12 mouse cellular contexts compared by ENCODE assay signal in the genomic region with DNA sequence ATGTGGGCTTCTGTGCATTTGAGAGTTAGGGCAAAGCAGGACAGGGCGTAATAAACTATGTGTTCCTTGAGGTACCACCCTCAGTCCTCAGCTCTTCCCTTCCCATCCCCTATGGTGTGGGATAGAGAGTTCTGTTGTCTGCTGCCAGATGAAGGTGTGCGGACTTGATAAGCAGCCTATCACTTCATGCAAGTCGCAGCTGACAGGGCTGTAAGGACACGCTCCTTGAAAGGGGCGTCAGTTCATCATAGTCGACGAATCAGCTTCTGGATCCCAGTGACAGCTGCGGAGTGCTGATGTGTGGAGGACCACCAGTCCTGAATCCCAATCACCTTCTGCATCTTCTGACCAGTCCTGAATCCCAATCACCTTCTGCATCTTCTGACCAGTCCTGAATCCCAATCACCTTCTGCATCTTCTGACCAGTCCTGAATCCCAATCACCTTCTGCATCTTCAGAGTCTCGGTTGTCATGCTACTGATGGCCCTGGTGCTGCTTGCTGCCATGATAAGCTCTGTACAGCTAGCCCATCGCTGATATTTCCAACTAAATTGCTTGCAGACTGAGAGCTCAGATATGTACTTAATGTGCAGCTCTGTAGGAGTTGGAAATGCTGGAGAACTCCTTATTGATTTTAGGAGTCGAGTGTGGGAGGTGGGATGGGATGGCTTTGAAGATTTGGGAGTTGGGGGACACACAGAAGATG. TPM values are rescaled to one million over a fixed set of nuclear protein-coding genes. Genes with fewer than 3 reads are reported as not detected.
DNase-seq lines count a peak whose midpoint lies in the region; ATAC-seq and TF ChIP-seq lines count a peak whose summit lies in the region.
"Had no signal": no experiment of that assay in that cellular context is flagged by ENCODE, and none has a peak within 500 bp of the region (broad histone marks: within the 10 kb centered on the region; RNA-seq: fewer than 3 reads in every experiment).

No protein-coding gene starts in this region.

- H3K4me3 ChIP-seq in kidney, embryonic 16.5 days (ENCODE audit: low read length), result no peak overlapping the region
- no peak overlapping the region for H3K4me3 ChIP-seq in liver, postnatal 0 days (ENCODE audit: low read depth, low read length)
- H3K4me3 ChIP-seq: layer of hippocampus, adult 2 months; neural tube, embryonic 12.5 days had no signal

- H3K27ac ChIP-seq in kidney, embryonic 16.5 days (ENCODE audit: low read length), result no peak overlapping the region
- peak overlapping the region; percentile 70 for H3K27ac ChIP-seq in liver, postnatal 0 days (ENCODE audit: low read depth)
- H3K27ac ChIP-seq: layer of hippocampus, adult 2 months; neural tube, embryonic 12.5 days had no signal

- WGBS in kidney, embryonic 16.5 days, result 85% methylated on average over 11 of the region's 11 CpGs
- WGBS in liver, postnatal 0 days (ENCODE audit: insufficient replicate concordance), result 60% methylated on average over 11 of the region's 11 CpGs

- no peaks in the 10 kb centered on the region for H3K36me3 ChIP-seq in kidney, embryonic 16.5 days (ENCODE audit: insufficient read depth, low read length)
- H3K36me3 ChIP-seq in liver, postnatal 0 days (replicated peaks; ENCODE audit: insufficient read depth, low read length), result no peaks in the 10 kb centered on the region
- H3K36me3 ChIP-seq: neural tube, embryonic 12.5 days had no signal

- TF ChIP-seq CTCF in liver, postnatal 0 days (IDR thresholded peaks at IDR 0.05; ENCODE audit: low read depth), result no peak

- no peak overlapping the region for H3K4me2 ChIP-seq in kidney, embryonic 16.5 days (replicated peaks; ENCODE audit: low read depth, low read length)
- peak overlapping the region; percentile 65 for H3K4me2 ChIP-seq in liver, postnatal 0 days (ENCODE audit: low read depth, low read length)
- H3K4me2 ChIP-seq: neural tube, embryonic 12.5 days had no signal

- TF ChIP-seq EP300 in liver, postnatal 0 days (IDR thresholded peaks at IDR 0.05; ENCODE audit: low read depth), result peak; percentile 99

- ATAC-seq in kidney, embryonic 16.5 days (ENCODE audit: low FRiP score, low TSS enrichment), result peak; percentile 27; the same call in 1 of the 2 replicates
- ATAC-seq in common myeloid progenitor, adult 5-6 weeks (replicated peaks; ENCODE audit: low read depth, poor library complexity, severe bottlenecking), result peak; percentile 24; the same call in 1 of the 2 replicates
- ATAC-seq in liver, postnatal 0 days, result peak; percentile 95
- ATAC-seq: forebrain, embryonic 14.5 days had no signal

- H3K9ac ChIP-seq in kidney, embryonic 16.5 days (replicated peaks; ENCODE audit: low read length), result no peak overlapping the region
- peak overlapping the region; percentile 38; the same call in 1 of the 2 replicates for H3K9ac ChIP-seq in liver, postnatal 0 days (replicated peaks)
- H3K9ac ChIP-seq: neural tube, embryonic 12.5 days had no signal

- no peaks in the 10 kb centered on the region for H3K9me3 ChIP-seq in kidney, embryonic 16.5 days (ENCODE audit: low read length)
- no peaks in the 10 kb centered on the region for H3K9me3 ChIP-seq in liver, postnatal 0 days (ENCODE audit: low read length)
- H3K9me3 ChIP-seq: neural tube, embryonic 12.5 days had no signal

- no peaks in the 10 kb centered on the region for H3K27me3 ChIP-seq in kidney, embryonic 16.5 days (ENCODE audit: insufficient read depth, low read length)
- H3K27me3 ChIP-seq in liver, postnatal 0 days (ENCODE audit: insufficient read depth, low read length), result no peaks in the 10 kb centered on the region
- H3K27me3 ChIP-seq: neural tube, embryonic 12.5 days had no signal

- DNase-seq in embryo, embryonic 10 days (ENCODE audit: low spot score), result peak; percentile 21
- DNase-seq in embryo, embryonic 11 days, result no peak
- no peak for DNase-seq in kidney, postnatal 4 days
- DNase-seq in liver, postnatal 0 days, result peak; percentile 75
- no peak for DNase-seq in thymus, postnatal 4 days
- no peak for DNase-seq in cerebellum, adult 9-10 months
- DNase-seq: thymus, adult 18-20 months had no signal

- 0 out of 2 replicates have a peak, but pooled peaks cover 4% of the 10 kb centered on the region for H3K4me1 ChIP-seq in kidney, embryonic 16.5 days (ENCODE audit: insufficient read depth, low read length)
- peaks cover 60% of the 10 kb centered on the region for H3K4me1 ChIP-seq in liver, postnatal 0 days (ENCODE audit: insufficient read depth)
- H3K4me1 ChIP-seq: neural tube, embryonic 12.5 days had no signal

RNA-seq across cellular contexts. Expression of a gene that starts 59.9 kb away (rescaled TPM):
- 16.5 and 16.8 TPM in 2 replicates for polyA plus RNA-seq in kidney, embryonic 16.5 days (2015; fragmentation: Nextera tagmentation; extraction: Ambion mirVana)
- 68.5 and 75.3 TPM in 2 replicates for total RNA-seq in common myeloid progenitor, adult 5-6 weeks (2017)
- polyA plus RNA-seq in liver, postnatal 0 days (2015; fragmentation: Nextera tagmentation; extraction: Ambion mirVana), result 2.7 and 3.1 TPM in 2 replicates

Comparison
In these comparisons a context has a peak if more than half of its experiments do, and no peak if none do; other contexts are left out.
1. DNase-seq: peak in embryo, embryonic 10 days (single experiment) and liver, postnatal 0 days (single experiment); none in embryo, embryonic 11 days (single experiment), kidney, postnatal 4 days (0 of 2), thymus, postnatal 4 days (single experiment) and cerebellum, adult 9-10 months (single experiment).
2. ATAC-seq: peak in every context shown above with its lines; median percentile 95 in liver, postnatal 0 days; 27 in kidney, embryonic 16.5 days; 24 in common myeloid progenitor, adult 5-6 weeks.